Mouse (Mus musculus): ENCODE data around the gene Rev1. TPM values are rescaled to one million over a fixed set of nuclear protein-coding genes. Genes with fewer than 3 reads are reported as not detected.
"Not testable (repeated sequence)": the region's sequence is repeated elsewhere in the genome, so short reads cannot be mapped to it uniquely, and the experiment has no call there.

Rev1 gene
- total and polyA plus RNA-seq, 2 experiments from 2014 or later: 26.1 to 29.9 TPM

- H3K27me3 ChIP-seq (ENCODE audit: insufficient read depth, low read length): no peaks in the 10 kb centered on the region
- DNase-seq (ENCODE audit: low spot score) (no peak), ATAC-seq (no peak)
- no peak overlapping the region for H3K27ac ChIP-seq
- no peak for TF ChIP-seq CTCF (IDR thresholded peaks at IDR 0.05; ENCODE audit: low read depth)
- WGBS: 72% methylated on average over 8 of the region's 8 CpGs
- H3K9ac ChIP-seq (replicated peaks; ENCODE audit: low read length): no peak overlapping the region
- peaks cover 11% of the 10 kb centered on the region; the same call in 1 of the 2 replicates for H3K36me3 ChIP-seq (ENCODE audit: insufficient read depth, low read length)
- no peak overlapping the region for H3K4me3 ChIP-seq (ENCODE audit: low read length)
- H3K4me2 ChIP-seq (ENCODE audit: low read depth, low read length): no peak overlapping the region
- H3K9me3 ChIP-seq (ENCODE audit: low read length): no peaks in the 10 kb centered on the region
- no peaks in the 10 kb centered on the region for H3K4me1 ChIP-seq (ENCODE audit: insufficient read depth, low read length)
Measured at GRCm38 (mm10) chr1:38081316-38081715, 48.3 kb downstream of the Rev1 start.

- Histone ChIP-seq H3K4me1 (ENCODE audit: insufficient read depth, low read length) (no peaks in the 10 kb centered on the region), H3K4me3 (ENCODE audit: low read length) (no peak overlapping the region), H3K27ac (no peak overlapping the region), H3K27me3 (ENCODE audit: insufficient read depth, low read length) (no peaks in the 10 kb centered on the region), H3K36me3 (ENCODE audit: insufficient read depth, low read length) (peaks cover 24% of the 10 kb centered on the region), H3K4me2 (ENCODE audit: low read depth, low read length) (no peak overlapping the region), H3K9me3 (ENCODE audit: low read length) (no peaks in the 10 kb centered on the region), H3K9ac (replicated peaks; ENCODE audit: low read length) (no peak overlapping the region)
- no peak for TF ChIP-seq CTCF (IDR thresholded peaks at IDR 0.05; ENCODE audit: low read depth)
- DNase-seq (ENCODE audit: low spot score) (no peak), ATAC-seq (no peak)
- 82% methylated on average over 8 of the region's 8 CpGs for WGBS
Measured at GRCm38 (mm10) chr1:38071326-38071725, 58.3 kb downstream of the Rev1 start.

- no peak overlapping the region for H3K9ac ChIP-seq (replicated peaks; ENCODE audit: low read length)
- H3K4me2 ChIP-seq (ENCODE audit: low read depth, low read length): no peak overlapping the region
- no peaks in the 10 kb centered on the region for H3K4me1 ChIP-seq (ENCODE audit: insufficient read depth, low read length)
- no peak overlapping the region for H3K27ac ChIP-seq
- H3K36me3 ChIP-seq (ENCODE audit: insufficient read depth, low read length): peaks cover 35% of the 10 kb centered on the region
- DNase-seq (ENCODE audit: low spot score) (no peak), ATAC-seq (no peak)
- WGBS: 96% methylated on average over 10 of the region's 10 CpGs
- H3K27me3 ChIP-seq (ENCODE audit: insufficient read depth, low read length): no peaks in the 10 kb centered on the region
- H3K9me3 ChIP-seq (ENCODE audit: low read length): no peaks in the 10 kb centered on the region
- no peak for TF ChIP-seq CTCF (IDR thresholded peaks at IDR 0.05; ENCODE audit: low read depth)
- no peak overlapping the region for H3K4me3 ChIP-seq (ENCODE audit: low read length)
Measured at GRCm38 (mm10) chr1:38067276-38067675, 62.3 kb downstream of the Rev1 start.

- 95% methylated on average over 2 of the region's 2 CpGs for WGBS
- peaks cover 46% of the 10 kb centered on the region for H3K36me3 ChIP-seq (ENCODE audit: insufficient read depth, low read length)
- not testable (repeated sequence) for H3K9me3 ChIP-seq (ENCODE audit: low read length)
Measured at GRCm38 (mm10) chr1:38062156-38062555, 67.4 kb downstream of the Rev1 start.

GRCm38 (mm10) chr1:38058417-38058816, 71.2 kb downstream of the Rev1 start:
- H3K4me1 ChIP-seq (ENCODE audit: insufficient read depth, low read length): no peaks in the 10 kb centered on the region
- no peaks in the 10 kb centered on the region for H3K27me3 ChIP-seq (ENCODE audit: insufficient read depth, low read length)
- no peaks in the 10 kb centered on the region for H3K9me3 ChIP-seq (ENCODE audit: low read length)
- no peak for DNase-seq (ENCODE audit: low spot score)
- H3K4me3 ChIP-seq (ENCODE audit: low read length): no peak overlapping the region
- H3K9ac ChIP-seq (replicated peaks; ENCODE audit: low read length): no peak overlapping the region
- H3K4me2 ChIP-seq (ENCODE audit: low read depth, low read length): no peak overlapping the region
- no peak for ATAC-seq
- H3K27ac ChIP-seq: no peak overlapping the region
- 79% methylated on average over 6 of the region's 6 CpGs for WGBS
- H3K36me3 ChIP-seq (ENCODE audit: insufficient read depth, low read length): peaks cover 61% of the 10 kb centered on the region
- no peak for TF ChIP-seq CTCF (IDR thresholded peaks at IDR 0.05; ENCODE audit: low read depth)

More at GRCm38 (mm10) chr1:38062156-38062555, 67.4 kb downstream of the Rev1 start:
- not testable (repeated sequence) for ATAC-seq; H3K4me1 ChIP-seq (ENCODE audit: insufficient read depth, low read length); H3K9ac ChIP-seq (replicated peaks; ENCODE audit: low read length); H3K27me3 ChIP-seq (ENCODE audit: insufficient read depth, low read length); H3K4me2 ChIP-seq (ENCODE audit: low read depth, low read length); DNase-seq (ENCODE audit: low spot score); H3K4me3 ChIP-seq (ENCODE audit: low read length); H3K27ac ChIP-seq

GRCm38 (mm10) chr1:38055176-38055575, 74.4 kb downstream of the Rev1 start:
- H3K36me3 ChIP-seq (ENCODE audit: insufficient read depth, low read length): peaks cover 73% of the 10 kb centered on the region
- no peaks in the 10 kb centered on the region for H3K27me3 ChIP-seq (ENCODE audit: insufficient read depth, low read length)
- no peak for TF ChIP-seq CTCF (IDR thresholded peaks at IDR 0.05; ENCODE audit: low read depth)
- H3K4me1 ChIP-seq (ENCODE audit: insufficient read depth, low read length): no peaks in the 10 kb centered on the region
- no peak overlapping the region for H3K9ac ChIP-seq (replicated peaks; ENCODE audit: low read length)
- no peaks in the 10 kb centered on the region for H3K9me3 ChIP-seq (ENCODE audit: low read length)
- no peak for DNase-seq (ENCODE audit: low spot score)
- 93% methylated on average over 5 of the region's 5 CpGs for WGBS
- no peak for ATAC-seq
- H3K27ac ChIP-seq: no peak overlapping the region
- no peak overlapping the region for H3K4me3 ChIP-seq (ENCODE audit: low read length)
- H3K4me2 ChIP-seq (ENCODE audit: low read depth, low read length): no peak overlapping the region

- no peaks in the 10 kb centered on the region for H3K27me3 ChIP-seq (ENCODE audit: insufficient read depth, low read length)
- H3K9me3 ChIP-seq (ENCODE audit: low read length): no peaks in the 10 kb centered on the region
- no peak overlapping the region for H3K27ac ChIP-seq
- no peak overlapping the region for H3K4me3 ChIP-seq (ENCODE audit: low read length)
- no peak overlapping the region for H3K9ac ChIP-seq (replicated peaks; ENCODE audit: low read length)
- peaks cover 84% of the 10 kb centered on the region for H3K36me3 ChIP-seq (ENCODE audit: insufficient read depth, low read length)
- 67% methylated on average over 4 of the region's 4 CpGs for WGBS
- no peak for DNase-seq (ENCODE audit: low spot score)
- H3K4me1 ChIP-seq (ENCODE audit: insufficient read depth, low read length): no peaks in the 10 kb centered on the region
- ATAC-seq: no peak
- H3K4me2 ChIP-seq (ENCODE audit: low read depth, low read length): no peak overlapping the region
- TF ChIP-seq CTCF (IDR thresholded peaks at IDR 0.05; ENCODE audit: low read depth): no peak
Measured at GRCm38 (mm10) chr1:38049562-38049961, 80.0 kb downstream of the Rev1 start.

Data from hindbrain, postnatal 0 days (tissue).